Mouse (Mus musculus) cerebellum, adult 2 months (tissue): ENCODE measurements around the gene Fam186b. TPM values are rescaled to one million over a fixed set of nuclear protein-coding genes. Genes with fewer than 3 reads are reported as not detected.

Experiments
- DNase-seq, 2 experiments: peaks; one replicate each; pipeline ENCODE4 v3.0.0; 2021
- H3K27ac ChIP-seq: fragments of 200-500 bp; 2 replicates; pipeline ENCODE4 v1.5.1; 2012; ENCODE audit warnings: low read length, control low read depth, inconsistent platforms; ENCODE audit not compliant: insufficient read depth
- H3K27me3 ChIP-seq: fragments of 200-500 bp; 2 replicates; pipeline ENCODE4 v1.6.1; 2012; ENCODE audit warnings: inconsistent platforms, mild to moderate bottlenecking, low read length, moderate library complexity; ENCODE audit not compliant: control insufficient read depth, insufficient read depth
- H3K4me1 ChIP-seq: fragments of 200-500 bp; 2 replicates; pipeline ENCODE4 v1.6.1; 2011; ENCODE audit warnings: low read length; ENCODE audit not compliant: control insufficient read depth, insufficient read depth
- H3K4me3 ChIP-seq: fragments of 200-500 bp; replicated peaks from 2 replicates; pipeline ENCODE3; 2011; ENCODE audit warnings: mild to moderate bottlenecking, low read depth, low read length, control low read depth; ENCODE audit not compliant: insufficient read depth
- CTCF ChIP-seq: fragments of 200-500 bp; IDR thresholded peaks from 2 replicates; pipeline ENCODE4 v1.5.1; 2011; ENCODE audit warnings: low read depth, mild to moderate bottlenecking, control low read depth, low read length, moderate library complexity, borderline replicate concordance; ENCODE audit not compliant: insufficient read depth
- POLR2A ChIP-seq: fragments of 200-500 bp; IDR thresholded peaks from 2 replicates; pipeline ENCODE4 v1.6.1; 2011; ENCODE audit warnings: low read length, control low read depth, borderline replicate concordance; ENCODE audit not compliant: insufficient read depth
- WGBS: fragments of 180-500 bp; shearing (Covaris S2); methylation state at CpG from one replicate; pipeline ENCODE4 v1.1.7; 2018; 5-methylcytosine and 5-hydroxymethylcytosine counted together
- polyA plus RNA-seq: library from polyadenylated mRNA; depleted of rRNA; stranded (reverse); fragments of >200 nt; gene quantifications from 2 replicates; pipeline ENCODE4 v1.2.3, GENCODE M21; 2012

The Fam186b gene
- polyA plus RNA-seq, 1 experiment: 1.1 TPM

- TF ChIP-seq POLR2A: no peak
- TF ChIP-seq CTCF: 0 out of 2 replicates have a peak, but pooled peaks have one; percentile 14
- Histone ChIP-seq H3K27ac (peak overlapping the region; percentile 91), H3K27me3 (no peaks in the 10 kb centered on the region), H3K4me3 (peak overlapping the region; percentile 35), H3K4me1 (peaks cover 30% of the 10 kb centered on the region)
- peak; percentile 68 to 78 for DNase-seq
- 14% methylated on average over 14 of the region's 14 CpGs for WGBS
These were observed 23.2 kb upstream of the Fam186b start for GRCm38 (mm10) chr15:99318861-99319410.

GRCm38 (mm10) chr15:99318071-99318470 lies 22.4 kb upstream of the Fam186b start:
- DNase-seq: peak in 1 of 2 experiments; percentile 25
- Histone ChIP-seq H3K27ac (0 out of 2 replicates have a peak overlapping the region, but pooled peaks have one; percentile 17), H3K4me3 (no peak overlapping the region), H3K27me3 (no peaks in the 10 kb centered on the region), H3K4me1 (peaks cover 30% of the 10 kb centered on the region)
- WGBS: 78% methylated on average over 6 of the region's 6 CpGs
- TF ChIP-seq POLR2A: no peak
- no peak for TF ChIP-seq CTCF

- DNase-seq: peak in 1 of 2 experiments; percentile 14
- TF ChIP-seq CTCF: no peak
- no peak for TF ChIP-seq POLR2A
- Histone ChIP-seq H3K27ac (no peak overlapping the region), H3K27me3 (no peaks in the 10 kb centered on the region), H3K4me3 (no peak overlapping the region), H3K4me1 (peaks cover 30% of the 10 kb centered on the region)
- WGBS: 59% methylated on average over 2 of the region's 2 CpGs
These were observed 21.6 kb upstream of the Fam186b start for GRCm38 (mm10) chr15:99317267-99317651.

GRCm38 (mm10) chr15:99316314-99317266 lies 20.9 kb upstream of the Fam186b start:
- 73% methylated on average over 16 of the region's 16 CpGs for WGBS
- DNase-seq: peak; percentile 68 to 79

GRCm38 (mm10) chr15:99314891-99315290 lies 19.2 kb upstream of the Fam186b start:
- TF ChIP-seq CTCF (no peak), POLR2A (no peak)
- Histone ChIP-seq H3K27ac (no peak overlapping the region), H3K27me3 (no peaks in the 10 kb centered on the region), H3K4me1 (peaks cover 24% of the 10 kb centered on the region), H3K4me3 (no peak overlapping the region)
- no peak for DNase-seq
- 87% methylated on average over 16 of the region's 16 CpGs for WGBS

More at GRCm38 (mm10) chr15:99316314-99317266, 20.9 kb upstream of the Fam186b start:
- Histone ChIP-seq H3K27ac (0 out of 2 replicates have a peak overlapping the region, but pooled peaks have one; percentile 5), H3K4me3 (no peak overlapping the region), H3K4me1 (peaks cover 30% of the 10 kb centered on the region), H3K27me3 (no peaks in the 10 kb centered on the region)
- TF ChIP-seq POLR2A (no peak), CTCF (peak; percentile 85)

GRCm38 (mm10) chr15:99310617-99311016 lies 14.9 kb upstream of the Fam186b start:
- Histone ChIP-seq H3K4me1 (no peaks in the 10 kb centered on the region), H3K27ac (no peak overlapping the region), H3K4me3 (no peak overlapping the region), H3K27me3 (no peaks in the 10 kb centered on the region)
- 86% methylated on average over 5 of the region's 5 CpGs for WGBS
- DNase-seq: no peak
- TF ChIP-seq POLR2A (no peak), CTCF (no peak)

GRCm38 (mm10) chr15:99309549-99309948 lies 13.9 kb upstream of the Fam186b start:
- WGBS: 85% methylated on average over 9 of the region's 9 CpGs
- Histone ChIP-seq H3K4me3 (no peak overlapping the region), H3K27ac (no peak overlapping the region), H3K4me1 (no peaks in the 10 kb centered on the region), H3K27me3 (no peaks in the 10 kb centered on the region)
- no peak for TF ChIP-seq POLR2A
- no peak for TF ChIP-seq CTCF
- no peak for DNase-seq
